Mouse (Mus musculus): ENCODE measurements around the gene Epb41l1. TPM values are rescaled to one million over a fixed set of nuclear protein-coding genes. Genes with fewer than 3 reads are reported as not detected.
A peak's percentile ranks its signal among the peaks of the same experiment; 100 is the strongest.

Epb41l1 gene
- polyA plus RNA-seq, 1 experiment from 2014 or later, result 3.1 TPM

GRCm38 (mm10) chr2:156482764-156483163 lies 62.1 kb downstream of the Epb41l1 start:
- 96% methylated on average over 3 of the region's 3 CpGs for WGBS
- DNase-seq (ENCODE audit: low spot score, missing footprints) (no peak), ATAC-seq (ENCODE audit: low FRiP score) (no peak)
- peaks cover 3% of the 10 kb centered on the region; the same call in 1 of the 2 replicates for H3K4me1 ChIP-seq (ENCODE audit: control insufficient read depth, insufficient read depth, low read length)
- H3K9ac ChIP-seq (ENCODE audit: low read length), result no peak overlapping the region
- no peaks in the 10 kb centered on the region for H3K9me3 ChIP-seq (ENCODE audit: control insufficient read depth, low read length)
- H3K27me3 ChIP-seq (ENCODE audit: control insufficient read depth, insufficient read depth, low read length), result no peaks in the 10 kb centered on the region
- H3K4me2 ChIP-seq, result no peak overlapping the region
- no peaks in the 10 kb centered on the region for H3K36me3 ChIP-seq (ENCODE audit: control insufficient read depth, insufficient read depth, low read length)
- H3K27ac ChIP-seq (ENCODE audit: low read depth, low read length), result no peak overlapping the region
- no peak overlapping the region for H3K4me3 ChIP-seq (ENCODE audit: low read depth, low read length)

GRCm38 (mm10) chr2:156483204-156483603 lies 62.5 kb downstream of the Epb41l1 start:
- Histone ChIP-seq H3K4me2 (no peak overlapping the region), H3K9ac (ENCODE audit: low read length) (no peak overlapping the region), H3K4me3 (ENCODE audit: low read depth, low read length) (no peak overlapping the region), H3K27ac (ENCODE audit: low read depth, low read length) (no peak overlapping the region), H3K9me3 (ENCODE audit: control insufficient read depth, low read length) (no peaks in the 10 kb centered on the region), H3K27me3 (ENCODE audit: control insufficient read depth, insufficient read depth, low read length) (no peaks in the 10 kb centered on the region), H3K4me1 (ENCODE audit: control insufficient read depth, insufficient read depth, low read length) (peaks cover 4% of the 10 kb centered on the region; the same call in 1 of the 2 replicates), H3K36me3 (ENCODE audit: control insufficient read depth, insufficient read depth, low read length) (no peaks in the 10 kb centered on the region)
- no peak for ATAC-seq (ENCODE audit: low FRiP score)
- no peak for DNase-seq (ENCODE audit: low spot score, missing footprints)
- WGBS, result 90% methylated on average over 7 of the region's 7 CpGs

DNA sequence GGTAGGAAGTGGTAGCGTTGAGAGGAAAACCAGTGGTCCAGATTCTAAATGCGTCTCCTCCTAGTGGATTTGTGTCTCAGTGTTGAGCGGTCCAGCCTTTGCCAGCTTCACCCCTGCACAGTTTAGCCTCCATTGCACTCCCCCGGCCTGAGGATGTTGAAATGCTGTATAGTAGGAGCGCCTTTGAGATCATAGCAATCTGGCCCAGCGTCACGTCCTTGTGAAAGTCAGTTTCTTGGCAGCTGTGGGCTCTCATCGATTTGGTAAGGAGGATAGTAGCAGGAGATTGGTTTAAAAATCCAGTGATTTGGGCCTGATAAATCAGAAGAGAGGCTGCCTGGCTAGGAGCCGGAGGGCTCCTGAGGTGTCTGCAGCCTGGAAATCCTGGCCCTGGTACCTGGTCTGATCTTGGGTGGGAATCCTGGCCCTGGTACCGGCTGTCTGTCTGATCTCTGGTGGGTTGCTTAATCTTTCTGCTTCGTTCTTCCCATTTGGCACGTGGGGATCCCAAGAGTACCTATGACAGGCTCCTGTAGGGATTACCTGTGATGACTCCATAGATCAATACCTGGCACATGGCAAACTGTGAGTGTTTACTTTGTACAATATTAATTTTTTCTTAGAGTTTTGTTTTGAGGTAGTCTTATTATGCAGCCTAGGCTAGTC lies 65.5 kb downstream of the Epb41l1 start:
- no peaks in the 10 kb centered on the region for H3K9me3 ChIP-seq (ENCODE audit: control insufficient read depth, low read length)
- ATAC-seq (ENCODE audit: low FRiP score) (no peak), DNase-seq (ENCODE audit: low spot score, missing footprints) (no peak)
- no peaks in the 10 kb centered on the region for H3K27me3 ChIP-seq (ENCODE audit: control insufficient read depth, insufficient read depth, low read length)
- H3K9ac ChIP-seq (ENCODE audit: low read length), result no peak overlapping the region
- no peak overlapping the region for H3K4me2 ChIP-seq
- H3K27ac ChIP-seq (ENCODE audit: low read depth, low read length), result no peak overlapping the region
- H3K4me1 ChIP-seq (ENCODE audit: control insufficient read depth, insufficient read depth, low read length), result peaks cover 6% of the 10 kb centered on the region; the same call in 1 of the 2 replicates
- H3K36me3 ChIP-seq (ENCODE audit: control insufficient read depth, insufficient read depth, low read length), result no peaks in the 10 kb centered on the region
- no peak overlapping the region for H3K4me3 ChIP-seq (ENCODE audit: low read depth, low read length)
- 89% methylated on average over 12 of the region's 12 CpGs for WGBS

GRCm38 (mm10) chr2:156487589-156488160 lies 67.0 kb downstream of the Epb41l1 start:
- no peak overlapping the region for H3K9ac ChIP-seq (ENCODE audit: low read length)

GRCm38 (mm10) chr2:156488166-156488814 lies 67.6 kb downstream of the Epb41l1 start:
- Histone ChIP-seq H3K4me2 (no peak overlapping the region), H3K9ac (ENCODE audit: low read length) (no peak overlapping the region), H3K4me1 (ENCODE audit: control insufficient read depth, insufficient read depth, low read length) (peaks cover 15% of the 10 kb centered on the region), H3K4me3 (ENCODE audit: low read depth, low read length) (no peak overlapping the region), H3K9me3 (ENCODE audit: control insufficient read depth, low read length) (no peaks in the 10 kb centered on the region), H3K27me3 (ENCODE audit: control insufficient read depth, insufficient read depth, low read length) (no peaks in the 10 kb centered on the region), H3K36me3 (ENCODE audit: control insufficient read depth, insufficient read depth, low read length) (no peaks in the 10 kb centered on the region), H3K27ac (ENCODE audit: low read depth, low read length) (no peak overlapping the region)
- WGBS, result 71% methylated on average over 8 of the region's 8 CpGs
- DNase-seq (ENCODE audit: low spot score, missing footprints), result no peak
- no peak for ATAC-seq (ENCODE audit: low FRiP score)

More at GRCm38 (mm10) chr2:156487589-156488160, 67.0 kb downstream of the Epb41l1 start:
- ATAC-seq (ENCODE audit: low FRiP score), result no peak
- 54% methylated on average over 10 of the region's 10 CpGs for WGBS
- Histone ChIP-seq H3K27me3 (ENCODE audit: control insufficient read depth, insufficient read depth, low read length) (no peaks in the 10 kb centered on the region), H3K27ac (ENCODE audit: low read depth, low read length) (no peak overlapping the region), H3K36me3 (ENCODE audit: control insufficient read depth, insufficient read depth, low read length) (no peaks in the 10 kb centered on the region), H3K4me3 (ENCODE audit: low read depth, low read length) (no peak overlapping the region), H3K9me3 (ENCODE audit: control insufficient read depth, low read length) (no peaks in the 10 kb centered on the region), H3K4me2 (no peak overlapping the region), H3K4me1 (ENCODE audit: control insufficient read depth, insufficient read depth, low read length) (peaks cover 9% of the 10 kb centered on the region)
- no peak for DNase-seq (ENCODE audit: low spot score, missing footprints)

GRCm38 (mm10) chr2:156490176-156490575 lies 69.5 kb downstream of the Epb41l1 start:
- no peak for DNase-seq (ENCODE audit: low spot score, missing footprints)
- no peaks in the 10 kb centered on the region for H3K27me3 ChIP-seq (ENCODE audit: control insufficient read depth, insufficient read depth, low read length)
- 86% methylated on average over 11 of the region's 11 CpGs for WGBS
- peaks cover 23% of the 10 kb centered on the region for H3K4me1 ChIP-seq (ENCODE audit: control insufficient read depth, insufficient read depth, low read length)
- H3K4me2 ChIP-seq, result no peak overlapping the region
- H3K27ac ChIP-seq (ENCODE audit: low read depth, low read length), result no peak overlapping the region
- no peak for ATAC-seq (ENCODE audit: low FRiP score)
- H3K9me3 ChIP-seq (ENCODE audit: control insufficient read depth, low read length), result no peaks in the 10 kb centered on the region
- H3K36me3 ChIP-seq (ENCODE audit: control insufficient read depth, insufficient read depth, low read length), result no peaks in the 10 kb centered on the region
- no peak overlapping the region for H3K9ac ChIP-seq (ENCODE audit: low read length)
- no peak overlapping the region for H3K4me3 ChIP-seq (ENCODE audit: low read depth, low read length)

GRCm38 (mm10) chr2:156491796-156492195 lies 71.1 kb downstream of the Epb41l1 start:
- Histone ChIP-seq H3K4me3 (ENCODE audit: low read depth, low read length) (no peak overlapping the region), H3K36me3 (ENCODE audit: control insufficient read depth, insufficient read depth, low read length) (no peaks in the 10 kb centered on the region), H3K27me3 (ENCODE audit: control insufficient read depth, insufficient read depth, low read length) (no peaks in the 10 kb centered on the region), H3K9me3 (ENCODE audit: control insufficient read depth, low read length) (no peaks in the 10 kb centered on the region), H3K9ac (ENCODE audit: low read length) (no peak overlapping the region), H3K4me2 (no peak overlapping the region), H3K4me1 (ENCODE audit: control insufficient read depth, insufficient read depth, low read length) (peaks cover 23% of the 10 kb centered on the region), H3K27ac (ENCODE audit: low read depth, low read length) (no peak overlapping the region)
- no peak for ATAC-seq (ENCODE audit: low FRiP score)
- no peak for DNase-seq (ENCODE audit: low spot score, missing footprints)
- WGBS, result 73% methylated on average over 5 of the region's 5 CpGs

DNA sequence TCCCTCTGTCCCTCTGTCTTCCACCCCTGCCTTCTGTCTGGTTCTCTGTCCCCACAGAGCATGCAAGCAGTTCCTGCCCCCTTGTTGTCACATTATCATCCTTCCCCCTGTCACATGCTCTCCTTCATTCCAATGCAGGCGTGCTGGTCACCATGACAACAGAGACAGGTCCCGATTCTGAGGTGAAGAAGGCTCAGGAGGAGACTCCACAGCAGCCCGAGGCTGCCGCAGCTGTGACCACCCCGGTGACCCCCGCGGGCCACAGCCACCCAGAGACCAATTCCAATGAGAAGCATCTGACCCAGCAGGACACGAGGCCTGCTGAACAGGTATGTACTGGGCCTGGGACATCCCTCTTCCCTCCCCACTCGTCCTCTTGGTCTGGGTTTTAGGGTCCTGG lies 73.1 kb downstream of the Epb41l1 start:
- Histone ChIP-seq H3K27ac (ENCODE audit: low read depth, low read length) (no peak overlapping the region; the same call in 1 of the 2 replicates), H3K9me3 (ENCODE audit: control insufficient read depth, low read length) (no peaks in the 10 kb centered on the region), H3K4me1 (ENCODE audit: control insufficient read depth, insufficient read depth, low read length) (peaks cover 17% of the 10 kb centered on the region), H3K9ac (ENCODE audit: low read length) (no peak overlapping the region), H3K36me3 (ENCODE audit: control insufficient read depth, insufficient read depth, low read length) (no peaks in the 10 kb centered on the region), H3K4me2 (no peak overlapping the region), H3K27me3 (ENCODE audit: control insufficient read depth, insufficient read depth, low read length) (no peaks in the 10 kb centered on the region), H3K4me3 (ENCODE audit: low read depth, low read length) (no peak overlapping the region)
- DNase-seq (ENCODE audit: low spot score, missing footprints) (no peak), ATAC-seq (ENCODE audit: low FRiP score) (peak; percentile 54; the same call in 1 of the 2 replicates)
- WGBS, result 27% methylated on average over 9 of the region's 9 CpGs

GRCm38 (mm10) chr2:156494465-156494864 lies 73.8 kb downstream of the Epb41l1 start:
- no peak overlapping the region for H3K4me2 ChIP-seq
- peak overlapping the region; percentile 7; the same call in 1 of the 2 replicates for H3K27ac ChIP-seq (ENCODE audit: low read depth, low read length)
- H3K4me1 ChIP-seq (ENCODE audit: control insufficient read depth, insufficient read depth, low read length), result peaks cover 17% of the 10 kb centered on the region
- WGBS, result 82% methylated on average over 9 of the region's 9 CpGs
- no peaks in the 10 kb centered on the region for H3K9me3 ChIP-seq (ENCODE audit: control insufficient read depth, low read length)
- no peaks in the 10 kb centered on the region for H3K27me3 ChIP-seq (ENCODE audit: control insufficient read depth, insufficient read depth, low read length)
- H3K4me3 ChIP-seq (ENCODE audit: low read depth, low read length), result no peak overlapping the region
- DNase-seq (ENCODE audit: low spot score, missing footprints) (no peak), ATAC-seq (ENCODE audit: low FRiP score) (no peak)
- no peaks in the 10 kb centered on the region for H3K36me3 ChIP-seq (ENCODE audit: control insufficient read depth, insufficient read depth, low read length)
- H3K9ac ChIP-seq (ENCODE audit: low read length), result no peak overlapping the region

Measured in midbrain, embryonic 11.5 days (tissue).